Mouse (Mus musculus): ENCODE results near the gene Nell1. TPM values are rescaled to one million over a fixed set of nuclear protein-coding genes. Genes with fewer than 3 reads are reported as not detected.

Nell1 gene
- polyA plus RNA-seq, 1 experiment from 2014 or later: 0.14 TPM

DNA sequence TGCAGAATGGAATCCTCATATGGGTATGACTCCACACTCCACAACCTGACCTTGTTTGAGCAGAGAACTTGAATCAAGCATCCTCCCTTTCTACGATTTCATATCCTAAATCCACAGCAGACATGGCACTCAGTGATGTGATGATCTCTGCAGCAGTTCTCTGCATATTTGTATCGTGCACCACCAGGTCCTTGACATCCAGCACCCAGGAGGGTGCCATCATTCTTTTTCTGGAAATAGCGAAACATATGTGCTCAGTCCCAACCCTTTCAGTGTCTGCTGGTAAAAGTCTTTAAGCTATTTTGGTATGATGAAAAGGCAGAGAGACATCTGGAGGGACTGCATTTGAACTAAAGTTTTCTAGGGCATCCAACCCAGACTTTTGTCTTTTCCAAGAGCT lies 588.0 kb downstream of the Nell1 start:
- Histone ChIP-seq H3K4me1 (replicated peaks) (no peaks in the 10 kb centered on the region), H3K27me3 (no peaks in the 10 kb centered on the region), H3K4me2 (no peak overlapping the region), H3K9me3 (replicated peaks) (no peaks in the 10 kb centered on the region), H3K36me3 (replicated peaks) (no peaks in the 10 kb centered on the region), H3K4me3 (replicated peaks) (no peak overlapping the region), H3K9ac (no peak overlapping the region), H3K27ac (replicated peaks) (no peak overlapping the region)
- ATAC-seq (ENCODE audit: insufficient read depth): no peak
- 63% methylated on average over 3 of the region's 3 CpGs for WGBS (ENCODE audit: insufficient replicate concordance)

DNA sequence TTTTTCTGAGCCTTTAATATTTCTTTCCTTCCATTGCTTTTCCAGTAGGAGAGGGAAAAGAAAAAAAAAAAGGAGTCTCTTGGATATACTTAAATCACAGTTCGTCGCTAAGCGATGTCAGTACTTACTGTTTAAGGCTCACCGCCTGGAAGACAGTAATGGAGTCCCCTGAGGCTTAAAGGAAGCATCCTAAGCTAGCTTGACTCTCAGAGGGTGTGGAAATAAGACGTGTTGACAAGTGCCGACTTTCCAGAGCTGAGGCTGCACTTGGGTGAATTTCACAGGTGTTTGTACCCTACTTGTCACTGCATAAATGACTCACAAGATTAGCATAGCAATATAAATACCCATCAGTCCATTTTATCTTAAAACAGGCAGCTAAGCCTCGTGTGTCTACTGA lies 599.2 kb downstream of the Nell1 start:
- Histone ChIP-seq H3K9ac (no peak overlapping the region), H3K4me3 (replicated peaks) (no peak overlapping the region), H3K9me3 (replicated peaks) (no peaks in the 10 kb centered on the region), H3K4me1 (replicated peaks) (no peaks in the 10 kb centered on the region), H3K36me3 (replicated peaks) (no peaks in the 10 kb centered on the region), H3K4me2 (no peak overlapping the region), H3K27ac (replicated peaks) (no peak overlapping the region), H3K27me3 (no peaks in the 10 kb centered on the region)
- 54% methylated on average over 7 of the region's 7 CpGs for WGBS (ENCODE audit: insufficient replicate concordance)
- no peak for ATAC-seq (ENCODE audit: insufficient read depth)

DNA sequence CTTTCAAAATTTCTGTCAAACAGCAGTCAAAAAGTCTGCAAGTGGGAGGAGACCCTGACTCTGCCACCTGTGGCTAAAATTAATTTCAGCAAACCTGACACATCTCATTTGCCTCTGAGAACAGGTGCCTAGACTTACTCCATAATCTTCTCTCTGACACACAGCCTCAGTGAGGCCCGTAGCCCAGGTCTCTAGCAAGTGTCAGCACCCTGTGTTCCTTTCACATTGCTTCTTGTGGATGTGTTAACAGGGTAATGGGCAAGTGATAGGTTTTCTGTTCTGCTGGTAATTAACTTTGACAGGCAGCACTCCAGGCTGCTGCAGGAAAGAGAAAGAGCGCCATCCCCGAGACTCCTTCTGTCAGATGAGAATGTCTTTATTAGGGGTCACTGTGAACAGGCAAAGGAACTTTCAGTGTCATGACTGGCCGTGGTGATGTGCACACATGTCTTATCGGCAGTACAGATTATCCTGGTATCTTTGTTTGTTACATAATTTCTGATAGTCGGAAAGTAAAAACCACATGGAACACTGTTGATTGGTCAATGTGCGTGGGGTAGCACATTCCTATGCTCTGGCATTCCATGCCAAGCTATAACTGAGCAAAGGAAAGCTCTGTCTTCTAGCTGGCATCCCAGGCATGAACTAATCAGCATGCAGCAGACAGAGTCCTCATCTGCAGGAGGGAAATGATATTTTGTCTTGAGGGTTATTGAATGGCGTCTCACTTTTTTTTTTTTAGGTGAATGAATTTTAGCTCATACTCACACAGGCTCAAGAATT lies 614.2 kb downstream of the Nell1 start:
- H3K9ac ChIP-seq: no peak overlapping the region
- no peaks in the 10 kb centered on the region for H3K27me3 ChIP-seq
- H3K4me3 ChIP-seq (replicated peaks): no peak overlapping the region
- ATAC-seq (ENCODE audit: insufficient read depth): no peak
- H3K4me2 ChIP-seq: no peak overlapping the region
- no peaks in the 10 kb centered on the region for H3K36me3 ChIP-seq (replicated peaks)
- no peaks in the 10 kb centered on the region for H3K9me3 ChIP-seq (replicated peaks)
- H3K27ac ChIP-seq (replicated peaks): no peak overlapping the region
- 65% methylated on average over 8 of the region's 8 CpGs for WGBS (ENCODE audit: insufficient replicate concordance)
- no peaks in the 10 kb centered on the region for H3K4me1 ChIP-seq (replicated peaks)

DNA sequence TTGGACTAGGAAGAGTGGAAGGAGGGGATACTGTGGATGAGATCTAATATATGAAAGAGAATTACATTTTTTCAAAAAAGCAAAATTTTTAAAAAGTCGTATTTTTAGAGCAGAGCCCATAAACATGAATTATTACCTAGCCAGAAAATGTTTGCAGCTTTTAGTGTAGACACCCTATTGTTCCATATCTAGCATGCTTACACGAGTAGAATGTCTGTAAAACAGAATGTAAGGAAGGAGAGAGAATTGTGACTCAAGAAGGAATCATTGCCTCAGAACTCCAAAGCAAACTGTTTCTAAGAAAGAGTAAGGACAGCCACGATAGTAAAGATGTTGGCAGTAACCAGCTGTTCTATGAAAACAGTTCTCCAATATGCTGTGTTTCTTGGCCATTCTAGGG lies 624.2 kb downstream of the Nell1 start, which contains the start of gene 4933405O20Rik:
4933405O20Rik (plus strand) TSS at position 301 of the 400 bp plus-strand sequence.
- Histone ChIP-seq H3K9ac (no peak within 1 kb of the TSS), H3K27me3 (no peaks in the 10 kb centered on the region), H3K4me2 (no peak within 1 kb of the TSS), H3K4me1 (replicated peaks) (no peaks in the 10 kb centered on the region), H3K36me3 (replicated peaks) (no peaks in the 10 kb centered on the region), H3K27ac (replicated peaks) (no peak within 1 kb of the TSS), H3K9me3 (replicated peaks) (no peaks in the 10 kb centered on the region), H3K4me3 (replicated peaks) (no peak within 1 kb of the TSS)
- WGBS (ENCODE audit: insufficient replicate concordance): 42% methylated on average over 3 of the region's 3 CpGs
- ATAC-seq (ENCODE audit: insufficient read depth): no peak

DNA sequence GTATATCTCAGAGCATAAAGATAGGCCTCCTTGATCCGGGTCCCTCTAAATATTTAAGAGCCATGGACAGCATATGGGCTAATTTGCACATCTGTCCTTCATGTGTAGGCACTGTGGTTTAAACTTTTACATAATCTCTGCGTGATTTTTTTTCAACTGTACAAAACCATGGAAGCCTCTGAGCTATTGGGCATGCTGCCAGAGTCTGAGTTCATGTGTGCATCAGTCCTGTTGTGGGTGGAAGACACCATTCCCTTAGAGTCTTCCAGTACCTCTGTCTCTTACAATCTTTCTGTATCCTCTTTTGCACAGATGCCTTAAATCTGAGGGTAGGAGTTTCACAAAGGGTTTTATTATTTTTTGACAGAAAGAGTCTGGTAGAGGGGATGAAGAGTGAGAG lies 639.4 kb downstream of the Nell1 start:
- Histone ChIP-seq H3K4me1 (replicated peaks) (no peaks in the 10 kb centered on the region), H3K27ac (replicated peaks) (no peak overlapping the region), H3K9me3 (replicated peaks) (no peaks in the 10 kb centered on the region), H3K4me3 (replicated peaks) (no peak overlapping the region), H3K4me2 (no peak overlapping the region), H3K36me3 (replicated peaks) (no peaks in the 10 kb centered on the region), H3K9ac (no peak overlapping the region), H3K27me3 (no peaks in the 10 kb centered on the region)
- no peak for ATAC-seq (ENCODE audit: insufficient read depth)
- WGBS (ENCODE audit: insufficient replicate concordance): 43% methylated on average over 2 of the region's 2 CpGs

DNA sequence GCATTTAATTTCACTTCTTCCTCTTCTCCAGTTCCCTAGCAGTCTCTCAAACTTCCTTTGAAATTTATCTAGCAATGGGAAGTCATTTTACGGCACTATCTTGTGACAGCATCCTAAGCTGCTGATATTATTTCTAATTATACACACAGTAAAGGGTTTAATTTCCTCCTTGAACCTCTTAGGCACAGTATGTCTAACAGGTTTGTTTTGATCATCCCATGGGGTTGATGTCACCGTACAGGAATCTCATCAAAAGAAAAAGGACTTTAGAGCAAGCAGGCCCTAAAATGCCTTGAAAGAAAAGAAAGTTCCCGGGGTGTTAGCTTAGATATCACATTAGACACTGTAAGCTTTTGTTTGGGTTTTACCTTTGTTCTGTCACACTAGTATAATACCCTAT lies 654.5 kb downstream of the Nell1 start:
- H3K4me3 ChIP-seq (replicated peaks): no peak overlapping the region
- H3K4me1 ChIP-seq (replicated peaks): no peaks in the 10 kb centered on the region
- no peak overlapping the region for H3K4me2 ChIP-seq
- H3K9ac ChIP-seq: no peak overlapping the region
- WGBS (ENCODE audit: insufficient replicate concordance): 54% methylated on average over 3 of the region's 3 CpGs
- ATAC-seq (ENCODE audit: insufficient read depth): no peak
- no peak overlapping the region for H3K27ac ChIP-seq (replicated peaks)
- H3K36me3 ChIP-seq (replicated peaks): no peaks in the 10 kb centered on the region
- H3K9me3 ChIP-seq (replicated peaks): no peaks in the 10 kb centered on the region
- H3K27me3 ChIP-seq: no peaks in the 10 kb centered on the region

DNA sequence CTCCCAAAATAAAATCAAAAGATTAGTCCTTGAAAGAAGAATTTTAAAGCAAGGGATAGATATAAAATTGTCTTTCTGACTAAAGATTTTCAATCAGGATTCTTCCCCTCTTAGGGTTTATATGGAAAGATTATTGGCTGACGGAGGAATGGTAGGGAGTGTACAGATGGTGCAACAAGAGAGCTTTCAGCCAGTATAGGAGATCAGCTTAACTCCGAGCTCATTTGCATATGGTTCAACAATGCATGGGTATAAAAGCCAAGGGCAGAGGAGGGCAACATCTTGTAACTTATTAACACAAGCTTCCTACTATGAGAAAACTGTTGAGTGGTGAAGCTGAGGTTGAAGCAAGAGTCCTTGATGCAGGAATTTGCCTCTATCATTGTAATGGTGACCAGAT lies 658.5 kb downstream of the Nell1 start:
- WGBS (ENCODE audit: insufficient replicate concordance): 44% methylated on average over 2 of the region's 2 CpGs
- Histone ChIP-seq H3K4me1 (replicated peaks) (no peaks in the 10 kb centered on the region), H3K4me3 (replicated peaks) (no peak overlapping the region), H3K4me2 (no peak overlapping the region), H3K9ac (no peak overlapping the region), H3K36me3 (replicated peaks) (no peaks in the 10 kb centered on the region), H3K27me3 (no peaks in the 10 kb centered on the region), H3K27ac (replicated peaks) (no peak overlapping the region), H3K9me3 (replicated peaks) (no peaks in the 10 kb centered on the region)
- no peak for ATAC-seq (ENCODE audit: insufficient read depth)

DNA sequence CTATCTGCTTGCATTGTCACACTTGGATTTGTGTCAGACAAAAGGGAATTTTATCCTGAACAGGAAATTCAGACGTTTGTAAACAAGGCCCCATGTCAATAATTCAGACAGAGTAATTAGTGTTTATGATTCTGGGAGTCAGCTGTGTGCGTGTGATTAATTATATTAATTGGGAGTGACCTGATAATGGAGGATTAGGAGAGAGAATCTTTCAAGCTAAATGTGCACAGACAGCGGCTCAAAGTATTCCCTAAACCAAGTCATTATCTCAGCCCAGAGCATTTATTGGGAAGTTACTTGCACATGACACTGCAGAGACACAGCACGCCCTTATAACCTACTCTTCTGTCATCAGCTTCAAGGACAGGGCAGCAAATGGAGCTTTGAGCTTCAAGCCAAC lies 697.6 kb downstream of the Nell1 start:
- no peak for ATAC-seq (ENCODE audit: insufficient read depth)

DNA sequence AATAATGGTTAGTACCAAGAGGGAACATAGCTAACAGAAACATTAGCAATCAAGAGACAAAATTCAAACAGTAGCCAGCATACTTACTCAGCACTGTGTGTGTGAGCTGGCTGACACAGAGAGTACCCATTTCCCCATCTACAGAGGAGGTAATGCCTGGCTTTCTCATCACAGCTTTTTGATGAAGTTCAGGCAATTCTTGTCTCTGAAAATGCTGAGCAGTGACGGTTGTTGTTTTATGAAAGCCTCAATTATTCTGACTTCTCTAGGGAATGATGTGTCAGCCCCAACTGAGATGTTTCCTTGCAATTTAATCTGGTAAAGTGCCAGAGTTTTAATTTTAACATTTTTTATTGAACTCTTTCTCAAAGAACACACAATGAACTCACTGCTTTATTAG lies 700.8 kb downstream of the Nell1 start:
- H3K4me1 ChIP-seq (replicated peaks): no peaks in the 10 kb centered on the region
- H3K4me3 ChIP-seq (replicated peaks): no peak overlapping the region
- no peak overlapping the region for H3K27ac ChIP-seq (replicated peaks)
- H3K36me3 ChIP-seq (replicated peaks): no peaks in the 10 kb centered on the region
- H3K9me3 ChIP-seq (replicated peaks): no peaks in the 10 kb centered on the region
- 58% methylated on average over 1 of the region's 1 CpGs for WGBS (ENCODE audit: insufficient replicate concordance)
- H3K9ac ChIP-seq: no peak overlapping the region
- no peaks in the 10 kb centered on the region for H3K27me3 ChIP-seq
- H3K4me2 ChIP-seq: no peak overlapping the region
- no peak for ATAC-seq (ENCODE audit: insufficient read depth)

More for the DNA sequence above, 697.6 kb downstream of the Nell1 start:
- Histone ChIP-seq H3K36me3 (replicated peaks) (no peaks in the 10 kb centered on the region), H3K27ac (replicated peaks) (no peak overlapping the region), H3K4me3 (replicated peaks) (no peak overlapping the region), H3K4me1 (replicated peaks) (no peaks in the 10 kb centered on the region), H3K9ac (no peak overlapping the region), H3K4me2 (no peak overlapping the region), H3K9me3 (replicated peaks) (no peaks in the 10 kb centered on the region), H3K27me3 (no peaks in the 10 kb centered on the region)
- 51% methylated on average over 4 of the region's 4 CpGs for WGBS (ENCODE audit: insufficient replicate concordance)

DNA sequence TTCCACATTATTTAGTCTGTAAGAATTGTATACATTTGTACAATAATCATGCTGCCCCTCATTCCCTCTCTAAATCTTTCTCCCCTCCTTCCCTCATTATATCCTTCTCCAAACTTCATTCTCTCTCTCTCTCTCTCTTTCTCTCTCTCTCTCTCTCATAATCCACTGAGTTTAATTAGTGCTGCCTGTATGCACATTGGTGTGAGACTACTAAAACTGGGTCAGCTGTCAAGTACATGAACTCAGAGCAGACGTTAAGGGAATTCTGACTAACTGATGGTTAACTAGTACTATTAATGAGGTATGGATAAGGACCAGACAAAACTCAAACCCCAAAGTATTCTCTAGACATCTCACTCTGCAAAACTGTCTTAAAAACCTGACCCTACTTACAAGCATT lies 702.8 kb downstream of the Nell1 start:
- H3K36me3 ChIP-seq (replicated peaks): no peaks in the 10 kb centered on the region
- WGBS (ENCODE audit: insufficient replicate concordance): 38% methylated on average over 1 of the region's 1 CpGs
- no peaks in the 10 kb centered on the region for H3K9me3 ChIP-seq (replicated peaks)
- no peak overlapping the region for H3K4me2 ChIP-seq
- H3K27ac ChIP-seq (replicated peaks): no peak overlapping the region
- no peak for ATAC-seq (ENCODE audit: insufficient read depth)
- H3K9ac ChIP-seq: no peak overlapping the region
- no peaks in the 10 kb centered on the region for H3K27me3 ChIP-seq
- H3K4me3 ChIP-seq (replicated peaks): no peak overlapping the region
- H3K4me1 ChIP-seq (replicated peaks): no peaks in the 10 kb centered on the region

DNA sequence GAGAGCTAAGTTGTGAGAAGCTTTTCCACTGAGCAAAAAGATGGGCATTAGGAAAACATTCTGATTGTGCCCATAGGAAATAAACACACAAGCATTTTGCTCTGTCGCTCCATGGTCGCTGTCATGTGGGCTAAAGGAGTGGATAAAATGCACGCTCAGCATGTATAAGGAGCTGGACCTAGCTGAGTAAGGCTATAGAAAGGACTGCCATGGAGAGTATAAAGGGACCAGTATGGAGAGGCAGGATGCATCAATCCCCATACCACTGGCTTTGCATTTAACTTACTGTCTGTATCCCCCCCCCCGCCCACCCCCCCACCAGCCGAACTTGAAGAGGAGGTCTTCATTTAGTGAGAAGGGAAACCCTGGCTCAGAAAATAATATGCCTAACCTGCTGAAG lies 711.7 kb downstream of the Nell1 start:
- Histone ChIP-seq H3K36me3 (replicated peaks) (no peaks in the 10 kb centered on the region), H3K4me1 (replicated peaks) (no peaks in the 10 kb centered on the region), H3K9ac (no peak overlapping the region), H3K27me3 (no peaks in the 10 kb centered on the region), H3K9me3 (replicated peaks) (no peaks in the 10 kb centered on the region), H3K4me2 (no peak overlapping the region), H3K4me3 (replicated peaks) (no peak overlapping the region), H3K27ac (replicated peaks) (no peak overlapping the region)
- no peak for ATAC-seq (ENCODE audit: insufficient read depth)
- WGBS (ENCODE audit: insufficient replicate concordance): 71% methylated on average over 5 of the region's 5 CpGs

DNA sequence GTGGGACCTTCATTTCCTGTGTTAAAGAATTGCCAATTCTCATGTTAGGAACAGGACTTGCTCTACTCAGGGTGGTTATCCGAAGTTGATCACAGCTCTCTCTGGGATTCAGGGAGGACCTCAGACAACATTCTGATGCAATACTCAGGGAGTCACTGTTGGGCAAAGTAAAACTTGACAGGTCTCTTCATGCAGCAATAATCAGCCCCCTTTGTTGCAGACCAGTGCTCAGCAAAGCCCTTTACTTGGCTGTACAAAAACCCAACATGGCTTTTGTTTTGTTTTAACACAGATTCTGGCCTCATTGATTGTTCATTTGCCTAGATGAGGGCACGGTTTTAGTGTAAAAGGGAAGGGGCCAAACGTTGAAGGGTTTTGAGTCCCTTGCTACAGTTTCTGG lies 750.5 kb downstream of the Nell1 start:
- Histone ChIP-seq H3K4me2 (no peak overlapping the region), H3K4me1 (replicated peaks) (no peaks in the 10 kb centered on the region), H3K9me3 (replicated peaks) (no peaks in the 10 kb centered on the region), H3K4me3 (replicated peaks) (no peak overlapping the region), H3K27me3 (no peaks in the 10 kb centered on the region), H3K9ac (no peak overlapping the region), H3K36me3 (replicated peaks) (no peaks in the 10 kb centered on the region), H3K27ac (replicated peaks) (no peak overlapping the region)
- no peak for ATAC-seq (ENCODE audit: insufficient read depth)
- 44% methylated on average over 3 of the region's 3 CpGs for WGBS (ENCODE audit: insufficient replicate concordance)

All from liver, embryonic 15.5 days (tissue).